Mouse (Mus musculus) stomach, postnatal 0 days (tissue): ENCODE data around the gene Gjd2.

Experiments
- CTCF ChIP-seq: IDR thresholded peaks from 2 replicates; pipeline ENCODE4 v1.5.1; 2016; ENCODE audit warnings: antibody characterized with exemption, low read depth, mild to moderate bottlenecking, moderate library complexity
- EP300 ChIP-seq: optimal IDR thresholded peaks from 2 replicates; pipeline ENCODE3; 2016; ENCODE audit warnings: antibody characterized with exemption

- TF ChIP-seq CTCF (no peak), EP300 (no peak)
Observed at GRCm38 (mm10) chr2:114058226-114058796, 44.9 kb upstream of the Gjd2 start.
